Mouse (Mus musculus) liver, embryonic 16.5 days (tissue): ENCODE results near the gene Apol9b. TPM values are rescaled to one million over a fixed set of nuclear protein-coding genes. Genes with fewer than 3 reads are reported as not detected.
A peak's percentile ranks its signal among the peaks of the same experiment; 100 is the strongest.
"Not testable (repeated sequence)": the region's sequence is repeated elsewhere in the genome, so short reads cannot be mapped to it uniquely, and the experiment has no call there.

ENCODE experiments used
- ATAC-seq: fragments of 200-750 bp; cut with Nextera tagmentation; 2 replicates; pipeline ENCODE4 v1.8.0; 2017; ENCODE audit warnings: low read depth, mild to moderate bottlenecking, moderate number of reproducible peaks, moderate library complexity
- H3K27ac ChIP-seq: fragments of 300-500 bp; sonication (generic); 2 replicates; pipeline ENCODE4 v1.5.1; 2014; ENCODE audit warnings: mild to moderate bottlenecking, low read length
- H3K27me3 ChIP-seq: fragments of 300-500 bp; sonication (generic); 2 replicates; pipeline ENCODE4 v1.6.1; 2014; ENCODE audit warnings: low read depth, low read length, mixed read lengths; ENCODE audit not compliant: control insufficient read depth, insufficient read depth
- H3K36me3 ChIP-seq: fragments of 300-500 bp; sonication (generic); 2 replicates; pipeline ENCODE4 v1.6.1; 2014; ENCODE audit warnings: mild to moderate bottlenecking; ENCODE audit not compliant: control insufficient read depth, insufficient read depth
- H3K4me1 ChIP-seq: fragments of 300-500 bp; sonication (generic); 2 replicates; pipeline ENCODE4 v1.6.1; 2014; ENCODE audit warnings: low read depth, low read length, mixed read lengths; ENCODE audit not compliant: control insufficient read depth
- H3K4me2 ChIP-seq: fragments of 300-500 bp; sonication (generic); 2 replicates; pipeline ENCODE4 v1.6.1; 2014; ENCODE audit warnings: low read depth, low read length, mixed read lengths
- H3K4me3 ChIP-seq: fragments of 300-500 bp; sonication (generic); 2 replicates; pipeline ENCODE4 v1.5.1; 2014; ENCODE audit warnings: low read depth, mild to moderate bottlenecking, low read length
- H3K9ac ChIP-seq: fragments of 300-500 bp; sonication (generic); 2 replicates; pipeline ENCODE4 v1.6.1; 2014; ENCODE audit warnings: low read depth, low read length
- H3K9me3 ChIP-seq: fragments of 300-500 bp; sonication (generic); replicated peaks from 2 replicates; pipeline ENCODE4 v1.6.1; 2016; ENCODE audit warnings: low read length; ENCODE audit not compliant: control insufficient read depth
- WGBS: fragments of 180-500 bp; shearing (Covaris S2); extraction: QIAGEN DNeasy Blood & Tissue Kit; methylation state at CpG from one replicate; pipeline ENCODE4 v1.1.7; 2014; ENCODE audit not compliant: insufficient replicate concordance; 5-methylcytosine and 5-hydroxymethylcytosine counted together
- polyA plus RNA-seq: library from polyadenylated mRNA; unstranded; fragments of >200 nt; fragmentation: Nextera tagmentation; extraction: Ambion mirVana; gene quantifications from 2 replicates; pipeline ENCODE4 v1.2.1, GENCODE M21; 2015

The Apol9b gene
- polyA plus RNA-seq, 1 experiment from 2014 or later, result not detected

GRCm38 (mm10) chr15:77741556-77741955 lies 12.7 kb downstream of the Apol9b start:
- not testable (repeated sequence) for H3K9ac ChIP-seq, H3K27me3 ChIP-seq, H3K27ac ChIP-seq, H3K4me2 ChIP-seq, H3K4me1 ChIP-seq, H3K9me3 ChIP-seq, H3K4me3 ChIP-seq, ATAC-seq
- peaks cover 12% of the 10 kb centered on the region for H3K36me3 ChIP-seq
- whole genome bisulfite sequencing, result 72% methylated on average over 6 of the region's 6 CpGs

DNA sequence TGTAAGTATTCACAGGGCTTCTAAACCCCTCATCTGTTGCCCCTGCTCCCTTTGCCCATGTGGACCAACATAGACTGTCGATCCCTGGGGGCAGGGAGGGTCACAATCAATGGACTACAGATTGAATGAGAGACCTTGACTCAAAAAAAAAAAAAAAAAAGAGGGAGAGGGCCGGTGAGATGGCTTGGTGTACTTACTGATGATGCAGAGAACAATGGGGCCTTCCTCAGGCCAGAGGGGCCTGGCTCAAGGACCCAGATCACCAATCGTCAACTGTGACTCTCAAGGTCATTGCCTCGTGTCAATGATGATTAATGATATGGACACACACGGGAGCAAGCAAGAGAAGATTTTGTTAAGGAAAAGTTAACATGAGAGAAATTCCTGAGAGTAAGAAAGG lies 15.8 kb downstream of the Apol9b start:
- WGBS, result 38% methylated on average over 5 of the region's 5 CpGs
- H3K4me2 ChIP-seq, result no peak overlapping the region
- H3K9ac ChIP-seq, result no peak overlapping the region
- H3K9me3 ChIP-seq, result 0 out of 2 replicates have a peak, but pooled peaks cover 2% of the 10 kb centered on the region
- H3K4me1 ChIP-seq, result peaks cover 2% of the 10 kb centered on the region; the same call in 1 of the 2 replicates
- H3K27me3 ChIP-seq, result no peaks in the 10 kb centered on the region
- H3K36me3 ChIP-seq, result peaks cover 40% of the 10 kb centered on the region
- no peak overlapping the region for H3K27ac ChIP-seq
- no peak for ATAC-seq
- no peak overlapping the region for H3K4me3 ChIP-seq

GRCm38 (mm10) chr15:77745081-77745480 lies 16.2 kb downstream of the Apol9b start:
- H3K27me3 ChIP-seq, result no peaks in the 10 kb centered on the region
- H3K36me3 ChIP-seq, result peaks cover 44% of the 10 kb centered on the region
- 0 out of 2 replicates have a peak, but pooled peaks cover 2% of the 10 kb centered on the region for H3K9me3 ChIP-seq
- H3K9ac ChIP-seq, result no peak overlapping the region
- no peak for ATAC-seq
- peaks cover 2% of the 10 kb centered on the region; the same call in 1 of the 2 replicates for H3K4me1 ChIP-seq
- H3K4me2 ChIP-seq, result no peak overlapping the region
- H3K4me3 ChIP-seq, result no peak overlapping the region
- H3K27ac ChIP-seq, result no peak overlapping the region

- Histone ChIP-seq H3K9ac (no peak overlapping the region), H3K4me2 (no peak overlapping the region), H3K4me3 (no peak overlapping the region), H3K36me3 (peaks cover 55% of the 10 kb centered on the region), H3K4me1 (peaks cover 3% of the 10 kb centered on the region; the same call in 1 of the 2 replicates), H3K27me3 (no peaks in the 10 kb centered on the region), H3K9me3 (0 out of 2 replicates have a peak, but pooled peaks cover 2% of the 10 kb centered on the region), H3K27ac (no peak overlapping the region)
- ATAC-seq, result no peak
- 78% methylated on average over 1 of the region's 1 CpGs for WGBS
These were observed 17.5 kb downstream of the Apol9b start for GRCm38 (mm10) chr15:77746326-77746725.

GRCm38 (mm10) chr15:77748414-77748813 lies 19.6 kb downstream of the Apol9b start:
- Histone ChIP-seq H3K4me2 (no peak overlapping the region), H3K36me3 (peaks cover 67% of the 10 kb centered on the region), H3K27me3 (no peaks in the 10 kb centered on the region), H3K4me3 (no peak overlapping the region), H3K9me3 (0 out of 2 replicates have a peak, but pooled peaks cover 2% of the 10 kb centered on the region), H3K27ac (no peak overlapping the region), H3K4me1 (peaks cover 16% of the 10 kb centered on the region), H3K9ac (no peak overlapping the region)
- no peak for ATAC-seq
- 79% methylated on average over 3 of the region's 3 CpGs for WGBS

DNA sequence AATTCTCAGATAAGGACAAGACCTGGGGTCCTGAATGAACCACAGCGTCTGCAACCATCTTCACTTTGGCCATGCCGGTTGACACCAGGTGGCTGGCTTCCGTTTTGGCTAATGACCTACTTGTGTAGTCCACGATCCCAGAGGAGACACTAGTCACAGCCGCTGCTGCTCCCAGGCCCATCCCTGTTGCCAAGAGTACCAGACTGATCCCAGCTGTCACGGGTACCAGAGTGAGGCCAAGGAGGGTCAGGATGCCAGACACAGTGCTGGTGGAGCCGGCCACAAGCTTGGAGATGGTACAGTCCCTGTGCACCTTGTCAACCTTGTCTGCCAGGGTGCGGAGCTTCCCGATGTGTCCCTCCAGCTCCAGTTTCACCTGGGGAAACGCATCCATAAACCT lies 20.9 kb downstream of the Apol9b start:
- 86% methylated on average over 10 of the region's 10 CpGs for WGBS
- Histone ChIP-seq H3K9ac (no peak overlapping the region), H3K27ac (no peak overlapping the region), H3K4me3 (no peak overlapping the region), H3K4me2 (no peak overlapping the region), H3K4me1 (peaks cover 16% of the 10 kb centered on the region), H3K36me3 (peaks cover 67% of the 10 kb centered on the region), H3K9me3 (0 out of 2 replicates have a peak, but pooled peaks cover 2% of the 10 kb centered on the region), H3K27me3 (no peaks in the 10 kb centered on the region)
- no peak for ATAC-seq

DNA sequence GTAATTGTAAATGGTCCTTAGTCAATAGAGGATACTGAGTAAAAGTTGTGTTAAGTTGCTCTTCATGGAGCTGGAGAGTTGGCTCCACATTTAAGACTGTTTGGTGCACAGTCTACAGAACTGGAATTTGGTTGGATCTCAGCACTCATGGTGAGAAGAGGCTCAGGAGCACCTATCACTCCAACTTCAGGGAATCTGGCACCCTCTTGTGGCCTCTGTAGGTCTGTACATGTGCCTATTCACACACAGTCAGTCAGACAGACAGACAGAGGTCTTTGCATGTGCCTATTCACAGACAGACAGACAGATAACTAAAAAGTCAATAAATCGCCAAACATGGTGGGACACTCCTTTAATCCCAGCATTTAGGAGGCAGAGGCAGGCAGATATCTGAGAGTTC lies 21.6 kb downstream of the Apol9b start:
- Histone ChIP-seq H3K4me3 (no peak overlapping the region), H3K4me2 (no peak overlapping the region), H3K4me1 (peaks cover 18% of the 10 kb centered on the region), H3K27me3 (no peaks in the 10 kb centered on the region), H3K36me3 (peaks cover 62% of the 10 kb centered on the region), H3K9ac (no peak overlapping the region), H3K9me3 (0 out of 2 replicates have a peak, but pooled peaks cover 2% of the 10 kb centered on the region), H3K27ac (no peak overlapping the region)
- 28% methylated on average over 1 of the region's 1 CpGs for WGBS
- no peak for ATAC-seq

DNA sequence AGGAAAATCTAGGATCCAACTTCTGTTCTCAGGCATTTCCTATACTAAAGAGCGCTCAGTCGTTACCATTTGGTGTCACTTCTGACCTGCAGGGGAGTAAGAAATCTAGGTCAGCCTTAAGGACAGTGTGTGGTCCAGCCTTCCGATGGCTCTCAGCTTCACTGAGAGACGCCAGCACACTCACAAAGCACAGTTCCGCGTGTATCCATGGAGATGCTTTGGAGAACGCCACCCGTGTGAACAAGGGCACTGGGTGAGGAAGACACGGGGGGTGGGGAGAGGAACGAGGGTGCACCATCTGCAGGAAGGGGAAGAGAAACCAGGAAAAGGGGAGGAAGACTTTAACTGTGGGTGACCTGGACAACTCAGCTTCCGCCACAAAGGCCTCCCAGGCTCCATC lies 23.6 kb downstream of the Apol9b start:
- Histone ChIP-seq H3K9me3 (0 out of 2 replicates have a peak, but pooled peaks cover 2% of the 10 kb centered on the region), H3K27ac (no peak overlapping the region; the same call in 1 of the 2 replicates), H3K4me3 (peak overlapping the region; percentile 77), H3K9ac (peak overlapping the region; percentile 79; the same call in 1 of the 2 replicates), H3K4me1 (peaks cover 35% of the 10 kb centered on the region), H3K36me3 (peaks cover 49% of the 10 kb centered on the region), H3K27me3 (no peaks in the 10 kb centered on the region), H3K4me2 (peak overlapping the region; percentile 59)
- WGBS, result 59% methylated on average over 11 of the region's 11 CpGs
- no peak for ATAC-seq

DNA sequence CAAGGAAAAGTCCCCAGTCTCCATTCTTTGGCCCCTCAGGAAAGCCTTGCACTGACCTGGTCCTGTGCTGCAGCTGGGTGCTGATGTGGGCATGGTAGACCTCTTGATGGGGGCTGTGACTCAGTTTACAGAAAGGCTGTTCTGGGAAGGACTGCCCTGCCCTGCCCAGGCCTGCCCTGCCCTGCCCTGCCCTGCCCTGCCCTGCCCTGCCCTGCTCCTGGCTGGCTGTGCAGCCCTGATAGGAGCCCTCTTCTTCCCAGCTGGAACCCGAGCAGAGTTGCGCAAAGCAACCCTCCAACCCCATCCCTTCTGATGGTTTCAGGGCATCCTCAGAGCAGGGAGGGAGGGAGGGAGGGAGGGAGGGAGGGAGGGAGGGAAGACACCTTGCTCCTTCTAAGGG lies 26.3 kb downstream of the Apol9b start:
- peak overlapping the region; percentile 79 for H3K9ac ChIP-seq
- H3K4me3 ChIP-seq, result peak overlapping the region; percentile 77
- H3K9me3 ChIP-seq, result no peaks in the 10 kb centered on the region
- H3K27me3 ChIP-seq, result no peaks in the 10 kb centered on the region
- peaks cover 23% of the 10 kb centered on the region for H3K36me3 ChIP-seq
- ATAC-seq, result peak; percentile 98
- H3K27ac ChIP-seq, result peak overlapping the region; percentile 86
- H3K4me1 ChIP-seq, result peaks cover 33% of the 10 kb centered on the region
- peak overlapping the region; percentile 59 for H3K4me2 ChIP-seq
- 0% methylated on average over 1 of the region's 2 CpGs for WGBS
